Mouse (Mus musculus): Measurements from ENCODE around the gene Gm6121. TPM values are rescaled to one million over a fixed set of nuclear protein-coding genes. Genes with fewer than 3 reads are reported as not detected.
"Not testable (repeated sequence)": the region's sequence is repeated elsewhere in the genome, so short reads cannot be mapped to it uniquely, and the experiment has no call there.

Gm6121 gene
- not detected in 2 replicates for polyA plus RNA-seq (2012; ENCODE audit: insufficient read depth, insufficient read length, missing spikeins)

DNA sequence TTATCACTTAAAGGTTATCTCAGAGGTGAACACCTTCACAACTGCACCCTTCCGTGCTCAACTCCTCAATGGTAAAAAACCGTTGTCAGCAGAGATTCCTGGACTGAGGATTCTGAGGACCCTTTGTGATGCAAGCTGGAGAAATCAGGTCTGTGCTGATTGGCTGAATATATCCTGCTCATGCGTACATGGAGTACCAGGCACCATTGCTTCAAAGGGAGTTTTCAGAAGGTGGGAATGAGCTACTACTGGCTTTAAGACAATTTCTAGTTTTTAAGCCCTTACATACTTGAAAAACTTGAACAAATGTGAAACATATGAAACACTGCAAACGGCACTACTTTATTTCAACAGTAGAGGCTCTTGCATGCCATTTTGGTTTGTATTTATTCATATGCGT, at the start of gene Gm6121:
Gene Gm6121 (minus strand): TSS at position 101 of the 400 bp plus-strand sequence.
- H3K4me3 ChIP-seq (ENCODE audit: insufficient read depth, low read depth, low read length); H3K27ac ChIP-seq (replicated peaks; ENCODE audit: low read depth, low read length); H3K4me1 ChIP-seq (ENCODE audit: control insufficient read depth, insufficient read depth, insufficient read length, low read length): not testable (repeated sequence)

Other genes with a start within 250 kb of the Gm6121 start
- gene Gm14525, start 233.1 kb downstream of the Gm6121 start, polyA plus RNA-seq (2012; ENCODE audit: insufficient read depth, insufficient read length, missing spikeins), result not detected in 2 replicates